Mouse (Mus musculus) embryo, embryonic 10 days (tissue): ENCODE results near the gene Kmt2d.

ENCODE experiments used
- DNase-seq: peaks from one replicate; pipeline ENCODE4 v3.0.0-alpha.2; 2015; ENCODE audit warnings: low spot score

Kmt2d gene

DNA sequence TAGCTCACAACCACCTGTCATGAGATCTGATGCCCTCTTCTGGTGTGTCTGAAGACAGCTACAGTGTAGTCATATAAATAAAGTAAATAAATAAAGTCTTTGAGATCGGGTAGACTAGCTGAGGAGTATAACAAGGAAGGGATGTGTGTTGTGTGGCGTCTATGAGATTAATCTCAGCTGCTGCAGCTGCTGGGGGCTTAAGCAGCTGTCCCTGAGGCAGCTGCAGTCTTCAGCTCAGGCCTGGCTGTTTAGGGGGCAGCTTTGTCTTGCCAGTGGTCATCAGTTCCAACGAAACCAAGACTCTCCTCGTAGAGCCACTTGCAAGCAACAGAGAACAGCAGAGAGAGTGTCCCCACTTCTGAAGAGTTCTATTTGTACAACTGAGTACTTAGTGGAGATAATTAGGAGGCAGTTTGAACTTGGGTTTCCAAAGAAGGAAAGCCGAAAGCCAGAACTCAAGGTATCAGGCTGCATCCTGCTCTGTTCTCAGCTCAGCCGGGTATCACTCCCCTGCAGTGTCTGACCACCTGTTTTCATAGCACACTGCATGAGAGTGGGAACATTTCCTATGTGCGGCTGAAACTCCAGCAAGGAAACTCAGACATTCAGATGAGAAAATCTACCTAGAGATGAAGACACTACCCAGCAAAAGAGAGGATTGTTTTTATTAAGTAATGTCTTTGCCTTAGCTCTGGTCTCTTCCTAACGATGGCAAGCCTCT is 15.8 kb upstream of the Kmt2d start:
- no peak for DNase-seq

GRCm38 (mm10) chr15:98884106-98884505 is 13.1 kb upstream of the Kmt2d start:
- no peak for DNase-seq

DNA sequence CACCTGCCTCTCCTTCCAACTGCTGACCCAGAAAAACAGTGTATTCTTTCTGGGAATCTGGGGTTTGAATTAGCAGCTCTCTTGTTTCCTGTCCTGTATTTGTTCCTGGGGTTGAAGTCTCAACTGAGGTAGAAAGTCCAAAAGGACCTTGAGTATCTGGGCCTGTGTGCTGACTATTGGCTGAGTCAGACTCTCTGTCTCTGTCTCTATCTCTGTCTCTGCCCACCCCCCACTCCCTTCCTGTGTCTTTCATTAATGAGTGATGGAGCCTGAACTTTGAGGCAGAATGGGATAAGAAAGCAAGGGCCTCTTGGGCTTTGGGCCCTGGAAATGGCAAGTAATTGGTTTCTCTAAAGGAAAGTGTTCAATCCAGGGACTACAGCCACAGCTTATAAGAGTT is 12.7 kb upstream of the Kmt2d start:
- DNase-seq: no peak

- DNase-seq: no peak
Measured at GRCm38 (mm10) chr15:98881656-98882008, 10.6 kb upstream of the Kmt2d start.

- DNase-seq: peak; percentile 98
Measured at GRCm38 (mm10) chr15:98880978-98881655, 10.1 kb upstream of the Kmt2d start.

- DNase-seq: peak; percentile 91
Measured at GRCm38 (mm10) chr15:98877331-98877730, 6.3 kb upstream of the Kmt2d start.

GRCm38 (mm10) chr15:98871916-98872888 is 1.2 kb upstream of the Kmt2d start:
- peak; percentile 98 for DNase-seq

DNA sequence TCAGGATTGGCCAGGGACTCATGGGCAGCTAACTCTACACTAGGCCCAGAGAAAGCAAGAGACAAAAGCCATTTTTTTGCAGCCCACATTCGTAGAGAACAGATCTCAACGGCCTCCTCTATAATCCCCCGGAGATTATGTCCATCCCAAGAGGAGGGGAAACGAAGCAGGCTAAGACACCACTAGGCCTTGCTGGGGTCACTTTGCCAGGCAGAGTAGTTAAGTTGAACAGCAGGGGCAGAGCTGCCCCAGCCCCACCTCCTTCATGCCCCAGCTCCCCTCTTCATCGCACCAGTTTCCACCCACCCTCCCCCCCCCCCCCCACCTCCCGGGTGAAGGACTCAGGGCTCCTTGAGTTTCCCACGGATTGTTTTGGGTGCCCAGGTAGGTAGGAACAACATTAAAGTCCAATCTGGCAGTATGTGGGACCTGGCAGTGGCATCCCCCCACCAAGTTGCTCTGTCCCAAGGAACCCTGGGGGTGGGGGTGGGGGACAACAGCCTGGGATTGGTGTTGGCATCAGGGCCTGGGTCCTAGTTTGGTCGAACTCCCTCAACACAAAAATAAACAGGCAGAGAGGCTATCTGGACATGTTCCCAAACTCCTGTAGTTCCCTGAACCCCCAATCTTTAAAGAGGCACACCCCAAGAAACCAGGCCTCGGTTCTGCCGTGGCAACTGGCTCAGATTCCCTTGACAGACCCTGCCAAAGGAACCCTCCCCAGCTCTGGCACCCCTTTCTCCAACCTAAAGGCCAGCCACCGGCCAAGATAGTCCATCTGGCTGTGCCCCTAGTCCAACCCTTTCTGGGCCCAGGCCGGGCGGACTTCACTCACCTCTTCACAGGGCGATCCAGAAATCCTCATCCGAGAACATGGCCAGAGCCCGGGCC is 580 bp downstream of the Kmt2d start:
- DNase-seq: no peak

DNA sequence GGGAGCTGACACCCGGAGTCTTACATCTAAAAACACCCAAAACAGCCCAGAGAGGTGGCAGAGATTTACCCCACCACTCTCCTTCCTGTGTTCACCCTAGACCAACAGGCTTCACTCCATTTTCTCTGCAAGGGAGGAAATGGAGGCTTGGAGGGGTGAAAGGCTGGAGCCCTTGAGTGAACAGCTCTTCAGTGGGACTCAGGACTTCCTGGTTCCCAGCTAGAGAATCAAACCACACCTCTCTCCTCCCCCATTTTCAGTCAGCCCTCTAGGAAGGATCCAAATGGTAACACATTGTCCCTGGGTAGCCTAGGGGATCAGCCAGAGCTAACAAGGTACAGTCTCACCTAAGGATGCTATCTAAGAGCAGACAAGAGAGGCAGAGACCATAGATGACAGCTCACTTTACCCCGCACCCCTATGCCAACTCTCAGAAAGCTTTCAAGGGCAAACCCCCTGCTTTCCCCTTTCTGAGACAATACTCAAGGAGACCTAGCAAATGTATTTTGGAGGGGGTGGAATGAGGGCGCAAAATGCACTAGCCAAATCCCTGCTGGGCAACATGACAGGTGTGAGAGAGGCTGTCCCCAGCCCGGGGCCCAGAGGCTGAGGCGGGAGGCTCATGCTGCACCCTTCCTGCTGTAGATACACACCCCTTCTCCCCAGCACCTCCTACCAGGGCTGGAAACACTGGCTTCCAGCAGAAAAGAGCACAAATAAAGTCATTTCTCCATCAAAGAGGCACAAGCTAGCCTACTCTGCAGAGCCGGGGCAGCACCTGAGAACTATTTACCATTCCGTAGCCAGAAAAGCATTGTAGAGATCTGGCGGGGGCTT is 1.4 kb downstream of the Kmt2d start:
- no peak for DNase-seq

- DNase-seq: peak; percentile 21
Measured at GRCm38 (mm10) chr15:98868346-98869063, 2.5 kb downstream of the Kmt2d start.

DNA sequence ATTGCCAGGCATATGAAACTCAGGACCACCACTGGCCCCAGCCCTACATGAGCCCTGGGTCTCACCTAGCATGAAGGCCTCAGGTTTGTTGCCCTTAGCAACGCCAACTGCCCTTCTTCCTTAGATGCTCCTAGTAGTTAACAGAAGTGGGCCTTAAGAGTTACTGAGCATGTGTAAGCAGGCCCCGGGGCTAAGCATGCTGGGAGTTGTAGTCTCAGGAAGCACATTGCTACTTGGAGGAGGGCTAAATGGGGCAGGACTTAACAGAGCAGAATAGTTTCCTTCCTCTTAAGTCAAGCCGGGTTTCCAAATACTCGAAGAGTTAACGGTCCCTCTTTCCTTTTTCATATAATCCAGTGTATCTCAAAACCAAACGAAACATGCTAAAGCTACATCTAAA is 3.7 kb downstream of the Kmt2d start:
- peak; percentile 60 for DNase-seq

GRCm38 (mm10) chr15:98866501-98866900 is 4.5 kb downstream of the Kmt2d start:
- DNase-seq: no peak

DNA sequence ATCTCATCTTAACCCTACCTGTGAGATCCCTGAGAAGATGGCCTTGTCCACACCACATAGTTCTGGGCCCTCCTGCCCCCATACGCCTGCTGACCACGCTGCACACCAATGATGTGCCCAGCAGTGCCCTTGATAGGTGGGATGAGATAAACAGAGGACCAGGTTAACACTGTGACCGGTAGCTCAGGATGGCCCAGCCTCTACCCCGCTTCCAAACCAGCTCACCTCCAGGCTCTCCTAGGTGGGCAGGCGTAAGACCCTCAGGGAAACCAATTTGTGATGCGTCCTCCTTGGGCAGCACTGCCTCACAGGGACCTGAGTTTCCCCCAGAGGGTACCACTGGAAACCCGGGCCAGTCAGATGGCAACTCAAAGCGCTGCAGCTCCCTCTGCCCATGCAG is 5.2 kb downstream of the Kmt2d start:
- no peak for DNase-seq

DNA sequence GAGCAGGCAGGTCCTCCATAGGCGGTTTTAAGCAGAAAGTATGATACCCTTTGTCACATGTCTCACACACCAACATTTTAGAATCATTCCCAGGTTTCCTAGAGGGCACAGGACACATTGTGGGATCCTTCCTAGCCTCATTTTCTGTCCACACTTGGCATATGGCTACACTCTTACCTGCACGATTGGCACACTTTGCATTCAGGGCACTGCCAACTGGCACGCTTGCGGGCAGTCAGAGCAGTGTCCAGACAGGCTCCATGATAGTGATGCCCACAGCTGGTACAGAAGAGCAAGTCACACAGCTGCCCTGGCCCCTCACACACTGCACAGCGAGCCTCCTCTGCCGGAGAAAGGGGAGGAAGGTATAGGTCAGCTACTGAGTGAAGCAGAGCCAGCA is 6.1 kb downstream of the Kmt2d start:
- DNase-seq: no peak

DNA sequence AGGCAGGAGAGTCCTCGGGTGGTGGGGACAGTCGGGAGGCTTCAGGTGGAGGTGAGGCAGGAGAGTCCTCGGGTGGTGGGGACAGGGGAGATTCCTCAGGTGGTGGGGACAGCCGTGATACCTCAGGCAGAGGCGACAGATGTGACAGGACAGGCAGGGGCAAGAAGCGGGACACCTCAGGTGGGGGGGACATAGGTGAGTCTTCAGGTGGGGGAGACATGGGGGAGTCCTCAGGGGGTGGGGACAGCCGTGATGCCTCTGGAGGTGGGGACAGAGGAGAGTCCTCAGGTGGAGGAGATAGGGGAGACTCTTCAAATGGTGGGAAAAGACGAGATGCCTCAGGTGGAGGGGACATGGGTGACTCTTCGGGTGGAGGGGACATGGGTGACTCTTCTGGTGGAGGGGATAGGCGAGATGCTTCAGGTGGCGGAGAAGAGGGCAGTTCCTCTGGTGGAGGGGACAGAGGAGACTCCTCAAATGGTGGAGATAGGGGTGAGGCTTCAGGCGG is 7.5 kb downstream of the Kmt2d start:
- DNase-seq: no peak

DNA sequence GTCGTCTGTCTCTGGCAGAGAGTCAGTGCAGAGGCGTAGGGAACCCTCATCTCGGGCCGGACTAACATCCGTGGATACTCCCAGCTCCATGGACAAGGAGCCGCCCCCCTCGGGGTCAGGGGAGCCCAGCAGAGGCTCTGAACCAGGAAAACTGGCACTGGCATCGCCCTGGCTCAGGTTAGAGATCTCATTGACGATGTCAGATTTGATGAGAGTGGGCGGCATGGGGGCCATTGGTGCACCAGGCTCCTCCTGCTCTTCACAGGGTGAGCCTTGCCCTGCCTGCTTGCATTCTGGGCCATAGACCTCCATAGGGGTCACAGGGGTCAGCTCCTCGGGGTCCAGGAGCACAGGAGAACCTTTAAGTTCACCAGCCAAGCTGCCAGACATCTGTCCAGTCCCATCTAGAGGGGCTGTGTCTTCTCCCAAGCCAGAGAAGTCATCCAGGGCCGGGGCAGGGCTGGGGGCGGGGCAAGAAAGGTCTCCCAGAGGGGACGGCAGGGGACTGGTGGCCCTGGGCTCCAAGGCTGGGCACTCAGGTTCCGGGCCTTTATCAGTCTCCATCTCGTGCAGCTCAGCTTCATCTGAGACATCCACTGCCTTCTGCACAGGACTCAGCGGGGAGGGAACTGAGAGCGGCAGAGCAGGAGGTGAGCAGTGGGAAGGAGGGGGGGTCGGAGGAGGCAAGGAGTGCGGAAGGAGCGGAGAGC is 9.1 kb downstream of the Kmt2d start:
- DNase-seq: no peak

DNA sequence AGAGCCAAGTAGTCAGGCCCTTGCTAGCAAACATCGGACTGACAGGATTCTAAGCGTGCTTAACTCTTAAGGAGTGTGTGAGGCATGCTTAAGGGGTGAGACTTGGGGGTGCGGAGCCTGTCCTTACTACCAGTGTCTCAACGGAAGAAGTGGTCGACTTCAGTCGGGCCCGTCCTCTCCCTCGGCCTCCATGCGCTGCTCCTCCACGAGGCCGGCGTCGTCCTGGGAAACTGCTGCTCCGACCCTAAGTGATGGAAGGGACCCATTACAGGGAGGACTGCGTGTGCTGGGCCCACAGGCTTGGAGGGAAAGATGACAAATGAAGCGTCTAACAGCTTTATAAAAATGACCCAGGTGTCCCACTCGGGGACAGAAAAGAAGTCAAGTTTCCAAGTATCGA is 10.1 kb downstream of the Kmt2d start:
- no peak for DNase-seq

DNA sequence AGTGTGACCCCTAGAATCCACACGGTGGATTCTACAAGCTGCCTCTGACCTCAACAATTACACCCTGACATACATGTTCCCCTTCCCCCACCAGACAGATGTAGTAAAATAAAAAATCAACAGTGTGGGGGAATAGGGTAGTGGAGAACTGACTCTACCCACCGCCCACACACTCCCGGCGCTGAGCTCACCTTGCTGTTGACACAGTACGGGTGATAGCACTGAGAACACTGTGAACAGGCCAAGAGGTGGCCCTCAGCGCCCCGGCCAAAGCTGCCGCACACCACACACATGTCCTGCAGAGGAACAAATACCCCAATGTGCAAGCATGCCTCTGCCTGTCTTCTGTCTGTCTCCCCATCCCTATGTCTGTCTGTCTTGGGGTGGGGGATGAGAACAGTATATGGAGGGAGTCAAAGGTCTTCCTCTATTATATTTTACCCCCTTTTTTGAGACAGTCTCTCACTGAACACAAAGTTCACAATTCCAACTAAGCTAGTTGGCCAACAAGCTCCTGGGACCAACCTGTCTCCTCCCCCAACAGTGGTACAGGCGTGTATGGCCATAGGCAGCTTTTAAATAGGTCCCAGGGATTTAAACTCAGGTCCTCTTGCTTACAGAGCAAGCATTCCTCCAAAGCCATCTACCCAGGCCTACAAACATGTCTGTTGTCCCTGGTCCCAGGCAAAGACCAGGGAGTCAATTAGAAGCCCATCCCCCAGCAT is 11.5 kb downstream of the Kmt2d start:
- DNase-seq: no peak

- DNase-seq: no peak
Measured at GRCm38 (mm10) chr15:98854214-98854613, 16.8 kb downstream of the Kmt2d start.
